Mouse (Mus musculus) kidney, adult 2 months (tissue): ENCODE results near the gene Cyp2w1. TPM values are rescaled to one million over a fixed set of nuclear protein-coding genes. Genes with fewer than 3 reads are reported as not detected.
A peak's percentile ranks its signal among the peaks of the same experiment; 100 is the strongest.
"Not testable (repeated sequence)": the region's sequence is repeated elsewhere in the genome, so short reads cannot be mapped to it uniquely, and the experiment has no call there.

Source experiments
- DNase-seq: peaks from one replicate; pipeline ENCODE4 v3.0.0; 2021
- H3K27ac ChIP-seq: fragments of 200-500 bp; 2 replicates; pipeline ENCODE4 v1.5.1; 2012; ENCODE audit warnings: low read depth, low read length, control low read depth, inconsistent platforms; ENCODE audit not compliant: insufficient read depth
- H3K27me3 ChIP-seq: fragments of 200-500 bp; replicated peaks from 2 replicates; pipeline ENCODE4 v1.6.1; 2012; ENCODE audit warnings: mild to moderate bottlenecking, moderate library complexity, low read length, inconsistent platforms; ENCODE audit not compliant: control insufficient read depth, insufficient read depth
- H3K36me3 ChIP-seq: fragments of 200-500 bp; 2 replicates; pipeline ENCODE4 v1.6.1; 2012; ENCODE audit warnings: mild to moderate bottlenecking, moderate library complexity, low read length, inconsistent platforms; ENCODE audit not compliant: control insufficient read depth, insufficient read depth
- H3K4me1 ChIP-seq: fragments of 200-500 bp; 2 replicates; pipeline ENCODE4 v1.6.1; 2011; ENCODE audit warnings: low read length; ENCODE audit not compliant: control insufficient read depth, insufficient read depth
- H3K4me3 ChIP-seq: fragments of 200-500 bp; 2 replicates; pipeline ENCODE4 v1.5.1; 2011; ENCODE audit warnings: mild to moderate bottlenecking, low read depth, low read length, control low read depth; ENCODE audit not compliant: insufficient read depth
- CTCF ChIP-seq: fragments of 200-500 bp; conservative IDR thresholded peaks from 2 replicates; pipeline ENCODE4 v1.5.1; 2011; ENCODE audit warnings: low read depth, mild to moderate bottlenecking, control low read depth, low read length, moderate library complexity, mixed read lengths; ENCODE audit not compliant: insufficient read depth, insufficient read length
- POLR2A ChIP-seq: fragments of 200-500 bp; IDR thresholded peaks from one replicate; pipeline ENCODE4 v1.6.1; 2011; ENCODE audit warnings: low read depth, low read length, control low read depth
- WGBS: fragments of 180-500 bp; shearing (Covaris S2); methylation state at CpG from one replicate; pipeline ENCODE4 v1.1.7; 2018; 5-methylcytosine and 5-hydroxymethylcytosine counted together
- polyA plus RNA-seq: library from polyadenylated mRNA; depleted of rRNA; stranded (reverse); fragments of >200 nt; gene quantifications from 2 replicates; pipeline ENCODE4 v1.2.3, GENCODE M21; 2012

The Cyp2w1 gene
- polyA plus RNA-seq, 1 experiment, result not detected

GRCm38 (mm10) chr5:139332590-139333272, 19.7 kb upstream of the Cyp2w1 start:
- peak overlapping the region; percentile 65 for H3K27ac ChIP-seq
- no peak overlapping the region for H3K4me3 ChIP-seq
- H3K27me3 ChIP-seq, result no peaks in the 10 kb centered on the region
- H3K4me1 ChIP-seq, result peaks cover 4% of the 10 kb centered on the region; the same call in 1 of the 2 replicates
- TF ChIP-seq POLR2A (no peak), CTCF (no peak)
- WGBS, result 69% methylated on average over 8 of the region's 8 CpGs
- no peaks in the 10 kb centered on the region for H3K36me3 ChIP-seq
- no peak for DNase-seq

DNA sequence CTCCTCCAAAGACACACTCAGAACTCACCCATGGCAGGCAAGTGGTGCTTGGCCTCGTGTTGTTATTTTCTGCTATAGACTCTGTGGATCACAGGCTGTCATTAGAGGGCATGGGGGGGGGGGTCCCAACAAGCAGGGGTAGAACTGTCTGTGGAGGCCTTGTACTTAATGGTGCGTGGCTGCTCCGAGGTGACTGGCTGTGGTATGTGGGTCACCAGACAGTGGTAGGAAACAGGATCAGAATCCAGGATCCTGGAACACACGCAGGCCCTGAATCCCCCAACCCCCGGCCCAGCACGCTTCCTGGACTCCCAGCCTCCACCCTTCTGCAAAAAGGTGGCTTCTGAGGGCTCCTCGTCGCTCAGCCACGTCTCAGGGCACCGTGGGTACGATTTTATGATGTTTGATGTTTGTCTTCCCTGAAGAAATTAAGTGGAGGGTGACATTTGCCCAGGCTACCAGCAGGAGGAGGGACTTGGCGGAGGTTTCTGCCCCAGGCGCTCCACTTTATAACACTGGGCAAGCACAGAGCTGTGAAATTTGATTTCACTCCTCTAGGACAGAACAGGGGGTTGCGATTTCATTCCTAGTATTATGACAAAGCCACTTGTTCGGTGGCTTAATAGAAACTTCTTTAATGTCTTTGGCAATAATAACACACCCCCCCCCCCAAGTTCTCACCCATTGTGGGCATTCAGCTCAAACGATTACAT, 19.0 kb upstream of the Cyp2w1 start:
- no peak for TF ChIP-seq POLR2A
- TF ChIP-seq CTCF, result peak; percentile 23; the same call in 1 of the 2 replicates
- Histone ChIP-seq H3K27ac (peak overlapping the region; percentile 65), H3K27me3 (no peaks in the 10 kb centered on the region), H3K36me3 (no peaks in the 10 kb centered on the region), H3K4me1 (peaks cover 7% of the 10 kb centered on the region), H3K4me3 (no peak overlapping the region)
- peak; percentile 70 for DNase-seq
- 43% methylated on average over 16 of the region's 16 CpGs for WGBS

GRCm38 (mm10) chr5:139334394-139334793, 18.0 kb upstream of the Cyp2w1 start:
- 84% methylated on average over 10 of the region's 10 CpGs for WGBS

GRCm38 (mm10) chr5:139335634-139336033, 16.8 kb upstream of the Cyp2w1 start:
- no peak for DNase-seq
- H3K36me3 ChIP-seq, result no peaks in the 10 kb centered on the region
- TF ChIP-seq CTCF (no peak), POLR2A (no peak)
- 90% methylated on average over 4 of the region's 4 CpGs for WGBS
- H3K27me3 ChIP-seq, result no peaks in the 10 kb centered on the region
- H3K27ac ChIP-seq, result no peak overlapping the region
- no peak overlapping the region for H3K4me3 ChIP-seq
- H3K4me1 ChIP-seq, result peaks cover 13% of the 10 kb centered on the region

More at GRCm38 (mm10) chr5:139334394-139334793, 18.0 kb upstream of the Cyp2w1 start:
- not testable (repeated sequence) for DNase-seq, H3K36me3 ChIP-seq, H3K4me3 ChIP-seq, H3K27ac ChIP-seq, H3K27me3 ChIP-seq
- peaks cover 13% of the 10 kb centered on the region for H3K4me1 ChIP-seq

- DNase-seq, result no peak
- H3K36me3 ChIP-seq, result no peaks in the 10 kb centered on the region; the same call in 1 of the 2 replicates
- 39% methylated on average over 13 of the region's 13 CpGs for WGBS
- no peaks in the 10 kb centered on the region for H3K27me3 ChIP-seq
- peaks cover 9% of the 10 kb centered on the region for H3K4me1 ChIP-seq
- TF ChIP-seq POLR2A, result no peak
- no peak overlapping the region for H3K27ac ChIP-seq
- no peak overlapping the region for H3K4me3 ChIP-seq
Measured at GRCm38 (mm10) chr5:139337826-139338370, 14.5 kb upstream of the Cyp2w1 start.

DNA sequence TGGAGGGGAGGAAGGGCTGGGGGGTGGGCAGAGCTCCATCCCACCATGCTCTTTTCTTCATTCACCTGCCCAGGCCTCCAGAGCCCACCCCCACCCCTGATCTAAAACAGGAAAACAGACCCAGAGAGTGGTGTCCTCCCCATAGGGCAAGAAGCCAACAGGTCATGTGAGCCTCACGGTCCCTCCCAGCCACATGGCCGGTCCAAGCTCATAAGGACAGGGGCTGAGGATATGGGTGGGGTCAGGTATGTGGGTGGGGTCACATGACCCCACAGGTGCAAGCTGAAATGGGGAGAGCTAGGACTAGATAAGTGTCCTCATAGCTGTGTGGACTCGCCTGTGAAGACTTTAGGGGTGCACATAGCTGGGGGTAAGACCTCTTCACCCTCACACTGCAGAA, 14.0 kb upstream of the Cyp2w1 start:
- Histone ChIP-seq H3K4me3 (no peak overlapping the region), H3K27me3 (no peaks in the 10 kb centered on the region), H3K36me3 (no peaks in the 10 kb centered on the region; the same call in 1 of the 2 replicates), H3K27ac (no peak overlapping the region), H3K4me1 (peaks cover 9% of the 10 kb centered on the region)
- WGBS, result 38% methylated on average over 3 of the region's 3 CpGs
- DNase-seq, result peak; percentile 77
- TF ChIP-seq POLR2A (no peak), CTCF (no peak)

GRCm38 (mm10) chr5:139338891-139339290, 13.5 kb upstream of the Cyp2w1 start:
- DNase-seq, result no peak
- no peak overlapping the region for H3K27ac ChIP-seq
- 64% methylated on average over 11 of the region's 11 CpGs for WGBS
- TF ChIP-seq POLR2A, result no peak
- TF ChIP-seq CTCF, result no peak
- no peak overlapping the region for H3K4me3 ChIP-seq
- H3K4me1 ChIP-seq, result peaks cover 9% of the 10 kb centered on the region
- no peaks in the 10 kb centered on the region; the same call in 1 of the 2 replicates for H3K36me3 ChIP-seq
- no peaks in the 10 kb centered on the region for H3K27me3 ChIP-seq
